ENCODE assay signal across 21 mouse cellular contexts in the genomic region with DNA sequence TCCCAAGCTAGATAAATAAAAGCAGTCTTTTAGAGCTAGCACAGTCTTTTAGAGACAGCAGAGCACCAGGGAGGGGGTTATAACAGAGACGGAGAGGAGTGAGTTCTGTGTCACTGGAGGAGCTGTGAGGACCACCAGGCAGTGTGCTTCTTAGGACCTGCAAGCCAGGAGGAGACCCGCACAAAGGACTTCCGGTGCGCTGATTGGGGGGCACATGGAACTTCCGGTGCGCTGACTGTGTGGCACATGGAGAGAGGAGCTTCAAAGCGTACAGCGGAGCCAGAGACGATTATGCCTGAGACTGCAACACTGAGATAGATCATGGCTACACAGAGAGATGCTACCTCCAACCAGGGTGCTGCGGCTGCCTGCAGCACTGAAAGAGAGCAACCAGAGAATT. TPM values are rescaled to one million over a fixed set of nuclear protein-coding genes. Genes with fewer than 3 reads are reported as not detected.
A peak's percentile ranks its signal among the peaks of the same experiment; 100 is the strongest.
DNase-seq lines count a peak whose midpoint lies in the region; ATAC-seq and TF ChIP-seq lines count a peak whose summit lies in the region.
"Had no signal": no experiment of that assay in that cellular context is flagged by ENCODE, and none has a peak within 500 bp of the region (broad histone marks: within the 10 kb centered on the region; RNA-seq: fewer than 3 reads in every experiment).

No protein-coding gene starts in this region.

- H3K4me1 ChIP-seq in E14TG2a.4 (replicated peaks; ENCODE audit: low read depth, low read length) = peaks cover 20% of the 10 kb centered on the region
- peaks cover 14% of the 10 kb centered on the region for H3K4me1 ChIP-seq in forebrain, embryonic 12.5 days
- H3K4me1 ChIP-seq in midbrain, embryonic 13.5 days (replicated peaks) = peaks cover 15% of the 10 kb centered on the region
- H3K4me1 ChIP-seq in liver, embryonic 11.5 days (replicated peaks; ENCODE audit: control insufficient read depth, insufficient read depth, low read length) = no peaks in the 10 kb centered on the region
- H3K4me1 ChIP-seq: intestine, embryonic 15.5 days had no signal

- peak overlapping the region; percentile 8; the same call in 1 of the 2 replicates for H3K4me2 ChIP-seq in forebrain, embryonic 12.5 days
- peak overlapping the region; percentile 29 for H3K4me2 ChIP-seq in midbrain, embryonic 13.5 days (replicated peaks)
- H3K4me2 ChIP-seq in liver, embryonic 11.5 days = no peak overlapping the region
- H3K4me2 ChIP-seq: heart, embryonic 13.5 days; intestine, embryonic 15.5 days; limb, embryonic 13.5 days had no signal

- H3K27ac ChIP-seq in forebrain, embryonic 12.5 days = no peak overlapping the region
- H3K27ac ChIP-seq in midbrain, embryonic 13.5 days = no peak overlapping the region
- H3K27ac ChIP-seq in liver, embryonic 11.5 days (ENCODE audit: low read depth, low read length) = no peak overlapping the region
- H3K27ac ChIP-seq: heart, embryonic 13.5 days; intestine, embryonic 15.5 days; left cerebral cortex, adult 2 months; limb, embryonic 13.5 days; macrophage had no signal

- no peak overlapping the region for H3K9ac ChIP-seq in forebrain, embryonic 12.5 days
- no peak overlapping the region for H3K9ac ChIP-seq in midbrain, embryonic 13.5 days (replicated peaks)
- no peak overlapping the region for H3K9ac ChIP-seq in liver, embryonic 11.5 days (ENCODE audit: low read depth, low read length)
- H3K9ac ChIP-seq: heart, embryonic 13.5 days; intestine, embryonic 15.5 days; limb, embryonic 13.5 days; liver, postnatal 0 days had no signal

- H3K4me3 ChIP-seq in E14TG2a.4 (replicated peaks; ENCODE audit: low read length) = peak overlapping the region; percentile 41; the same call in 1 of the 2 replicates
- H3K4me3 ChIP-seq in forebrain, embryonic 12.5 days (replicated peaks) = no peak overlapping the region
- no peak overlapping the region for H3K4me3 ChIP-seq in midbrain, embryonic 13.5 days (replicated peaks)
- no peak overlapping the region for H3K4me3 ChIP-seq in liver, embryonic 11.5 days (ENCODE audit: low read depth, low read length)
- H3K4me3 ChIP-seq: heart, embryonic 13.5 days; intestine, embryonic 15.5 days; left cerebral cortex, adult 2 months; limb, embryonic 13.5 days; myocyte had no signal

- intact Hi-C loops in left cerebral cortex, postnatal 4 days (cut with DNase I) = no loop called here

- TF ChIP-seq CTCF in E14TG2a.4 (conservative IDR thresholded peaks at IDR 0.05; ENCODE audit: low read length) = no peak

- 0 out of 2 replicates have a peak, but pooled peaks cover 7% of the 10 kb centered on the region for H3K27me3 ChIP-seq in E14TG2a.4 (ENCODE audit: insufficient read depth, low read length)
- H3K27me3 ChIP-seq in forebrain, embryonic 12.5 days = no peaks in the 10 kb centered on the region; the same call in 1 of the 2 replicates
- H3K27me3 ChIP-seq in midbrain, embryonic 13.5 days = no peaks in the 10 kb centered on the region
- H3K27me3 ChIP-seq in liver, embryonic 11.5 days (replicated peaks; ENCODE audit: control insufficient read depth, insufficient read depth, low read length) = no peaks in the 10 kb centered on the region
- H3K27me3 ChIP-seq: heart, embryonic 13.5 days; intestine, embryonic 15.5 days; limb, embryonic 13.5 days had no signal

- no peaks in the 10 kb centered on the region for H3K36me3 ChIP-seq in E14TG2a.4 (ENCODE audit: insufficient read depth, low read length)
- no peaks in the 10 kb centered on the region for H3K36me3 ChIP-seq in forebrain, embryonic 12.5 days (replicated peaks)
- H3K36me3 ChIP-seq in midbrain, embryonic 13.5 days = no peaks in the 10 kb centered on the region
- no peaks in the 10 kb centered on the region for H3K36me3 ChIP-seq in liver, embryonic 11.5 days (ENCODE audit: control insufficient read depth, insufficient read depth, low read length)
- H3K36me3 ChIP-seq: heart, embryonic 13.5 days; intestine, embryonic 15.5 days; limb, embryonic 13.5 days had no signal

- no peak for ATAC-seq in forebrain, embryonic 12.5 days (ENCODE audit: low FRiP score)
- ATAC-seq in midbrain, embryonic 13.5 days = peak; percentile 58
- ATAC-seq in liver, embryonic 11.5 days (replicated peaks; ENCODE audit: low FRiP score) = no peak
- ATAC-seq: activated CD4-positive, CD25-positive, alpha-beta regulatory T cell, adult 4 months; intestine, embryonic 15.5 days; liver, postnatal 0 days had no signal

- H3K9me3 ChIP-seq in E14TG2a.4 (ENCODE audit: low read length) = no peaks in the 10 kb centered on the region
- no peaks in the 10 kb centered on the region for H3K9me3 ChIP-seq in forebrain, embryonic 12.5 days
- H3K9me3 ChIP-seq in midbrain, embryonic 13.5 days = no peaks in the 10 kb centered on the region
- no peaks in the 10 kb centered on the region for H3K9me3 ChIP-seq in liver, embryonic 11.5 days (ENCODE audit: control insufficient read depth, low read length)
- H3K9me3 ChIP-seq: heart, embryonic 13.5 days; intestine, embryonic 15.5 days; limb, embryonic 13.5 days had no signal

- DNase-seq in WW6 (ENCODE audit: low read depth, low spot score) = peak; percentile 9
- no peak for DNase-seq in cerebellum, postnatal 14 days
- no peak for DNase-seq in liver, embryonic 11.5 days (ENCODE audit: low spot score)
- DNase-seq in liver = no peak
- DNase-seq in left cerebral cortex, postnatal 4 days = no peak
- DNase-seq: adrenal gland, postnatal 25 days; cerebellum, postnatal 25 days; gastrocnemius, postnatal 36 days; liver, postnatal 0 days; thymus, adult 18-20 months had no signal

- WGBS in forebrain, embryonic 12.5 days = 67% methylated on average over 10 of the region's 10 CpGs
- WGBS in midbrain, embryonic 13.5 days = 56% methylated on average over 10 of the region's 10 CpGs
- 79% methylated on average over 10 of the region's 10 CpGs for WGBS in liver, embryonic 11.5 days

RNA-seq across cellular contexts. Expression of gene Rpl37a, which starts 53.4 kb away (rescaled TPM):
- 1,399 and 1,461 TPM in 2 replicates for polyA plus RNA-seq in forebrain, embryonic 12.5 days (2016; fragmentation: Nextera tagmentation; extraction: Ambion mirVana)
- polyA plus RNA-seq in midbrain, embryonic 13.5 days (2015; fragmentation: Nextera tagmentation; extraction: Ambion mirVana) = 1,218 and 1,294 TPM in 2 replicates
- 1,988 and 2,199 TPM in 2 replicates for polyA plus RNA-seq in liver, embryonic 11.5 days (2014; fragmentation: Nextera tagmentation; extraction: Ambion mirVana)
- total RNA-seq in left cerebral cortex, postnatal 4 days (2021) = 100 to 1,000 TPM; 775 to 782 TPM

RNA-seq across cellular contexts. Expression of gene Igfbp2, which starts 59.8 kb away (rescaled TPM):
- 427 and 524 TPM in 2 replicates for polyA plus RNA-seq in forebrain, embryonic 12.5 days (2016; fragmentation: Nextera tagmentation; extraction: Ambion mirVana)
- polyA plus RNA-seq in midbrain, embryonic 13.5 days (2015; fragmentation: Nextera tagmentation; extraction: Ambion mirVana) = 294 and 385 TPM in 2 replicates
- polyA plus RNA-seq in liver, embryonic 11.5 days (2014; fragmentation: Nextera tagmentation; extraction: Ambion mirVana) = 44.0 and 50.5 TPM in 2 replicates
- 100 to 1,000 TPM; 157 to 158 TPM for total RNA-seq in left cerebral cortex, postnatal 4 days (2021)
- total RNA-seq: MEL had no signal
- polyA plus RNA-seq: activated CD4-positive, CD25-positive, alpha-beta regulatory T cell, adult 4 months; macrophage had no signal
